Mouse (Mus musculus): ENCODE measurements around the gene Dab2ip. TPM values are rescaled to one million over a fixed set of nuclear protein-coding genes. Genes with fewer than 3 reads are reported as not detected.

Gene Dab2ip
- polyA plus RNA-seq, 1 experiment: 28.5 TPM

GRCm38 (mm10) chr2:35514051-35514892, 43.8 kb upstream of the Dab2ip start:
- H3K4me1 ChIP-seq (ENCODE audit: control insufficient read depth, insufficient read depth, low read length): peaks cover 4% of the 10 kb centered on the region
- no peaks in the 10 kb centered on the region for H3K27me3 ChIP-seq (ENCODE audit: control insufficient read depth, insufficient read depth, low read length)

GRCm38 (mm10) chr2:35526612-35527242, 31.3 kb upstream of the Dab2ip start:
- no peak for TF ChIP-seq CTCF (IDR thresholded peaks at IDR 0.05; ENCODE audit: control insufficient read depth, insufficient read depth, insufficient replicate concordance, low read depth, low read length)
- no peak for TF ChIP-seq POLR2A (IDR thresholded peaks at IDR 0.05; ENCODE audit: control insufficient read depth, low read depth, low read length)
- H3K4me3 ChIP-seq (ENCODE audit: control insufficient read depth, low read depth, low read length): no peak overlapping the region; the same call in 1 of the 2 replicates
- H3K36me3 ChIP-seq (ENCODE audit: control insufficient read depth, insufficient read depth, low read length): no peaks in the 10 kb centered on the region
- H3K27ac ChIP-seq (ENCODE audit: control insufficient read depth, insufficient read depth, low read depth, low read length): no peak overlapping the region
- H3K27me3 ChIP-seq (ENCODE audit: control insufficient read depth, insufficient read depth, low read length): no peaks in the 10 kb centered on the region
- no peaks in the 10 kb centered on the region for H3K4me1 ChIP-seq (ENCODE audit: control insufficient read depth, insufficient read depth, low read length)

More at GRCm38 (mm10) chr2:35514051-35514892, 43.8 kb upstream of the Dab2ip start:
- peak overlapping the region; percentile 56; the same call in 1 of the 2 replicates for H3K27ac ChIP-seq (ENCODE audit: control insufficient read depth, insufficient read depth, low read depth, low read length)
- H3K36me3 ChIP-seq (ENCODE audit: control insufficient read depth, insufficient read depth, low read length): no peaks in the 10 kb centered on the region
- TF ChIP-seq CTCF (IDR thresholded peaks at IDR 0.05; ENCODE audit: control insufficient read depth, insufficient read depth, insufficient replicate concordance, low read depth, low read length) (no peak), POLR2A (IDR thresholded peaks at IDR 0.05; ENCODE audit: control insufficient read depth, low read depth, low read length) (no peak)
- no peak overlapping the region for H3K4me3 ChIP-seq (ENCODE audit: control insufficient read depth, low read depth, low read length)

GRCm38 (mm10) chr2:35529086-35529485, 29.0 kb upstream of the Dab2ip start:
- TF ChIP-seq CTCF (IDR thresholded peaks at IDR 0.05; ENCODE audit: control insufficient read depth, insufficient read depth, insufficient replicate concordance, low read depth, low read length): no peak
- no peak for TF ChIP-seq POLR2A (IDR thresholded peaks at IDR 0.05; ENCODE audit: control insufficient read depth, low read depth, low read length)
- H3K4me3 ChIP-seq (ENCODE audit: control insufficient read depth, low read depth, low read length): no peak overlapping the region
- H3K4me1 ChIP-seq (ENCODE audit: control insufficient read depth, insufficient read depth, low read length): no peaks in the 10 kb centered on the region
- H3K36me3 ChIP-seq (ENCODE audit: control insufficient read depth, insufficient read depth, low read length): no peaks in the 10 kb centered on the region
- H3K27ac ChIP-seq (ENCODE audit: control insufficient read depth, insufficient read depth, low read depth, low read length): no peak overlapping the region
- H3K27me3 ChIP-seq (ENCODE audit: control insufficient read depth, insufficient read depth, low read length): no peaks in the 10 kb centered on the region

GRCm38 (mm10) chr2:35529856-35530255, 28.2 kb upstream of the Dab2ip start:
- TF ChIP-seq CTCF (IDR thresholded peaks at IDR 0.05; ENCODE audit: control insufficient read depth, insufficient read depth, insufficient replicate concordance, low read depth, low read length) (no peak), POLR2A (IDR thresholded peaks at IDR 0.05; ENCODE audit: control insufficient read depth, low read depth, low read length) (no peak)
- no peak overlapping the region for H3K4me3 ChIP-seq (ENCODE audit: control insufficient read depth, low read depth, low read length)
- no peaks in the 10 kb centered on the region for H3K27me3 ChIP-seq (ENCODE audit: control insufficient read depth, insufficient read depth, low read length)
- H3K27ac ChIP-seq (ENCODE audit: control insufficient read depth, insufficient read depth, low read depth, low read length): no peak overlapping the region
- H3K4me1 ChIP-seq (ENCODE audit: control insufficient read depth, insufficient read depth, low read length): no peaks in the 10 kb centered on the region
- H3K36me3 ChIP-seq (ENCODE audit: control insufficient read depth, insufficient read depth, low read length): no peaks in the 10 kb centered on the region

- Histone ChIP-seq H3K27ac (ENCODE audit: control insufficient read depth, insufficient read depth, low read depth, low read length) (no peak overlapping the region), H3K4me1 (ENCODE audit: control insufficient read depth, insufficient read depth, low read length) (no peaks in the 10 kb centered on the region), H3K4me3 (ENCODE audit: control insufficient read depth, low read depth, low read length) (no peak overlapping the region), H3K27me3 (ENCODE audit: control insufficient read depth, insufficient read depth, low read length) (no peaks in the 10 kb centered on the region), H3K36me3 (ENCODE audit: control insufficient read depth, insufficient read depth, low read length) (no peaks in the 10 kb centered on the region)
- TF ChIP-seq POLR2A (IDR thresholded peaks at IDR 0.05; ENCODE audit: control insufficient read depth, low read depth, low read length) (no peak), CTCF (IDR thresholded peaks at IDR 0.05; ENCODE audit: control insufficient read depth, insufficient read depth, insufficient replicate concordance, low read depth, low read length) (no peak)
These were observed 27.3 kb upstream of the Dab2ip start for GRCm38 (mm10) chr2:35530732-35531131.

- Histone ChIP-seq H3K4me3 (ENCODE audit: control insufficient read depth, low read depth, low read length) (no peak overlapping the region), H3K4me1 (ENCODE audit: control insufficient read depth, insufficient read depth, low read length) (no peaks in the 10 kb centered on the region), H3K27ac (ENCODE audit: control insufficient read depth, insufficient read depth, low read depth, low read length) (no peak overlapping the region), H3K36me3 (ENCODE audit: control insufficient read depth, insufficient read depth, low read length) (no peaks in the 10 kb centered on the region), H3K27me3 (ENCODE audit: control insufficient read depth, insufficient read depth, low read length) (no peaks in the 10 kb centered on the region)
- TF ChIP-seq CTCF (IDR thresholded peaks at IDR 0.05; ENCODE audit: control insufficient read depth, insufficient read depth, insufficient replicate concordance, low read depth, low read length) (no peak), POLR2A (IDR thresholded peaks at IDR 0.05; ENCODE audit: control insufficient read depth, low read depth, low read length) (no peak)
These were observed 24.4 kb upstream of the Dab2ip start for GRCm38 (mm10) chr2:35533646-35534045.

GRCm38 (mm10) chr2:35539276-35539972, 18.6 kb upstream of the Dab2ip start:
- Histone ChIP-seq H3K27ac (ENCODE audit: control insufficient read depth, insufficient read depth, low read depth, low read length) (no peak overlapping the region), H3K27me3 (ENCODE audit: control insufficient read depth, insufficient read depth, low read length) (no peaks in the 10 kb centered on the region), H3K36me3 (ENCODE audit: control insufficient read depth, insufficient read depth, low read length) (no peaks in the 10 kb centered on the region), H3K4me3 (ENCODE audit: control insufficient read depth, low read depth, low read length) (no peak overlapping the region), H3K4me1 (ENCODE audit: control insufficient read depth, insufficient read depth, low read length) (no peaks in the 10 kb centered on the region; the same call in 1 of the 2 replicates)
- no peak for TF ChIP-seq POLR2A (IDR thresholded peaks at IDR 0.05; ENCODE audit: control insufficient read depth, low read depth, low read length)
- peak; percentile 90 for TF ChIP-seq CTCF (IDR thresholded peaks at IDR 0.05; ENCODE audit: control insufficient read depth, insufficient read depth, insufficient replicate concordance, low read depth, low read length)

Measured in testis, adult 2 months (tissue).